ENCODE assay signal across 29 mouse cellular contexts in genomic region chr5:96867171-96867570, GRCm38 (mm10).
DNase-seq lines count a peak whose midpoint lies in the region; ATAC-seq and TF ChIP-seq lines count a peak whose summit lies in the region.
"Had no signal": no experiment of that assay in that cellular context is flagged by ENCODE, and none has a peak within 500 bp of the region (broad histone marks: within the 10 kb centered on the region; RNA-seq: fewer than 3 reads in every experiment).

No protein-coding gene starts in this region.

- no peaks in the 10 kb centered on the region for H3K9me3 ChIP-seq in heart, embryonic 11.5 days (replicated peaks; ENCODE audit: control insufficient read depth, low read length)
- H3K9me3 ChIP-seq in MEL (replicated peaks; ENCODE audit: insufficient read depth, low read length), result no peaks in the 10 kb centered on the region
- H3K9me3 ChIP-seq: embryonic facial prominence, embryonic 13.5 days; forebrain, embryonic 12.5 days; heart, embryonic 12.5 days; limb, embryonic 12.5 days; liver, embryonic 15.5 days had no signal

- H3K9ac ChIP-seq in heart, embryonic 11.5 days (ENCODE audit: low read depth, low read length), result no peak overlapping the region
- H3K9ac ChIP-seq in MEL (ENCODE audit: control insufficient read depth, low read depth, low read length, poor library complexity, severe bottlenecking), result no peak overlapping the region
- H3K9ac ChIP-seq: embryonic facial prominence, embryonic 13.5 days; forebrain, embryonic 12.5 days; forebrain, postnatal 0 days; heart, embryonic 12.5 days; hindbrain, embryonic 14.5 days; limb, embryonic 12.5 days; liver, embryonic 15.5 days had no signal

- TF ChIP-seq RAD21 in MEL (IDR thresholded peaks at IDR 0.05; ENCODE audit: low read depth, low read length), result peak; percentile 33

- TF ChIP-seq CTCF in lung, adult 2 months (IDR thresholded peaks at IDR 0.05; ENCODE audit: insufficient read depth, low read length), result 0 out of 2 replicates have a peak, but pooled peaks have one; percentile 17
- TF ChIP-seq CTCF in MEL (IDR thresholded peaks at IDR 0.05 in 2 of 3, conservative IDR thresholded peaks at IDR 0.05 in 1 of 3; ENCODE audit: control insufficient read depth in 1 of 3, insufficient read depth in 1 of 3, low read depth in 2 of 3, low read length in 3 of 3, poor library complexity in 1 of 3, severe bottlenecking in 1 of 3), result peak in 2 of 3 experiments; percentile 15 to 33; a peak in 2 of 6 replicates

- ATAC-seq in heart, embryonic 11.5 days (replicated peaks; ENCODE audit: insufficient number of reproducible peaks, low FRiP score, low TSS enrichment), result no peak
- peak; percentile 89 for ATAC-seq in megakaryocyte progenitor cell, adult 5-6 weeks (replicated peaks; ENCODE audit: poor library complexity)
- ATAC-seq: forebrain, postnatal 0 days; inflammation-experienced regulatory T-cells, adult 6 months had no signal

- no peak overlapping the region for H3K4me2 ChIP-seq in heart, embryonic 11.5 days
- H3K4me2 ChIP-seq: embryonic facial prominence, embryonic 13.5 days; forebrain, embryonic 12.5 days; heart, embryonic 12.5 days; hindbrain, embryonic 14.5 days; limb, embryonic 12.5 days; liver, embryonic 15.5 days had no signal

- no peak for TF ChIP-seq EP300 in MEL (IDR thresholded peaks at IDR 0.05; ENCODE audit: low read depth in 1 of 2, low read length in 2 of 2)

- H3K4me3 ChIP-seq in heart, embryonic 11.5 days (ENCODE audit: low read depth, low read length), result no peak overlapping the region
- H3K4me3 ChIP-seq in lung, adult 2 months (replicated peaks; ENCODE audit: extremely low read depth, low read depth, low read length), result no peak overlapping the region
- H3K4me3 ChIP-seq in MEL (ENCODE audit: control insufficient read depth in 1 of 2, insufficient read depth in 1 of 2, low read depth in 2 of 2, low read length in 2 of 2), result no peak overlapping the region
- H3K4me3 ChIP-seq: embryonic facial prominence, embryonic 13.5 days; erythroblast, embryonic 14.5 days; forebrain, embryonic 12.5 days; heart, embryonic 12.5 days; left cerebral cortex, adult 2 months; limb, embryonic 12.5 days; liver, embryonic 15.5 days had no signal

- H3K36me3 ChIP-seq in heart, embryonic 11.5 days (ENCODE audit: control insufficient read depth, insufficient read depth, low read length), result no peaks in the 10 kb centered on the region
- no peaks in the 10 kb centered on the region for H3K36me3 ChIP-seq in MEL (ENCODE audit: control insufficient read depth in 1 of 2, insufficient read depth in 2 of 2, low read length in 2 of 2)
- H3K36me3 ChIP-seq: embryonic facial prominence, embryonic 13.5 days; forebrain, embryonic 12.5 days; heart, embryonic 12.5 days; limb, embryonic 12.5 days; liver, embryonic 15.5 days had no signal

- TF ChIP-seq POLR2A in lung, adult 2 months (IDR thresholded peaks at IDR 0.05; ENCODE audit: borderline replicate concordance, extremely low read depth, low read depth, low read length), result no peak
- TF ChIP-seq POLR2A in MEL (IDR thresholded peaks at IDR 0.05; ENCODE audit: control insufficient read depth in 1 of 2, insufficient read depth in 1 of 2, low read depth in 1 of 2, low read length in 2 of 2, poor library complexity in 1 of 2), result no peak

- peak; percentile 50 for DNase-seq in heart, adult 11 months
- DNase-seq in lung, adult 2 months, result no peak
- no peak for DNase-seq in lung, postnatal 25 days (ENCODE audit: low spot score)
- DNase-seq in MEL (ENCODE audit: low read depth, low spot score), result peak; percentile 44
- DNase-seq in retina, postnatal 1 day, result no peak
- DNase-seq in kidney, postnatal 10 days, result no peak
- DNase-seq: adrenal gland, postnatal 14 days; cerebellum, adult 11-12 months; cerebellum, adult 9-11 months; forebrain, postnatal 0 days; gastrocnemius, postnatal 10 days; heart, adult 18-20 months; heart, postnatal 4 days; kidney, adult 11 months; midbrain, embryonic 14.5 days; right cerebral cortex, postnatal 4 days; thymus, adult 2 months; thymus, postnatal 36 days had no signal

- H3K4me1 ChIP-seq in heart, embryonic 11.5 days (ENCODE audit: control insufficient read depth, insufficient read depth, low read length), result no peaks in the 10 kb centered on the region
- H3K4me1 ChIP-seq in lung, adult 2 months (ENCODE audit: control insufficient read depth, insufficient read depth, low read length), result no peaks in the 10 kb centered on the region
- peaks cover 0 to 2% of the 10 kb centered on the region in 2 experiments; a peak in 1 of 4 replicates for H3K4me1 ChIP-seq in MEL (ENCODE audit: control insufficient read depth in 1 of 2, insufficient read depth in 2 of 2, low read length in 2 of 2)
- H3K4me1 ChIP-seq: forebrain, embryonic 12.5 days; heart, embryonic 12.5 days; limb, embryonic 12.5 days; liver, embryonic 15.5 days had no signal

- H3K79me2 ChIP-seq in MEL (ENCODE audit: control insufficient read depth, insufficient read depth, low read length, poor library complexity), result no peaks in the 10 kb centered on the region

- H3K27ac ChIP-seq in heart, embryonic 11.5 days (ENCODE audit: low read depth, low read length), result no peak overlapping the region
- no peak overlapping the region for H3K27ac ChIP-seq in MEL (ENCODE audit: control insufficient read depth, low read depth, low read length)
- H3K27ac ChIP-seq: embryonic facial prominence, embryonic 13.5 days; forebrain, embryonic 12.5 days; hindbrain, embryonic 14.5 days; left cerebral cortex, adult 2 months; limb, embryonic 12.5 days; liver, embryonic 15.5 days had no signal

- 80% methylated on average over 4 of the region's 4 CpGs for WGBS in heart, embryonic 11.5 days (ENCODE audit: insufficient replicate concordance)
- 68% methylated on average over 4 of the region's 4 CpGs for WGBS in lung, adult 2 months

- no peaks in the 10 kb centered on the region for H3K27me3 ChIP-seq in heart, embryonic 11.5 days (ENCODE audit: control insufficient read depth, insufficient read depth, low read length)
- no peaks in the 10 kb centered on the region; a peak in 2 of 4 replicates for H3K27me3 ChIP-seq in MEL (ENCODE audit: control insufficient read depth in 1 of 2, insufficient read depth in 2 of 2, low read length in 2 of 2)
- H3K27me3 ChIP-seq: embryonic facial prominence, embryonic 13.5 days; forebrain, embryonic 12.5 days; limb, embryonic 12.5 days had no signal

TF ChIP-seq in MEL, 35 proteins besides CTCF, POLR2A, EP300 and RAD21:
- no peak for TF ChIP-seq SIN3A (IDR thresholded peaks at IDR 0.05; ENCODE audit: low read length)
- TF ChIP-seq ZC3H11A (IDR thresholded peaks at IDR 0.05; ENCODE audit: low read depth, low read length), result peak; percentile 15; the same call in 1 of the 2 replicates
- 0 out of 2 replicates have a peak, but pooled peaks have one; percentile 9 for TF ChIP-seq ETS1 (IDR thresholded peaks at IDR 0.05; ENCODE audit: low read depth, low read length)
- no peak for TF ChIP-seq POLR2AphosphoS5 (IDR thresholded peaks at IDR 0.05; ENCODE audit: borderline replicate concordance, low read depth, low read length)
- TF ChIP-seq TCF12 (IDR thresholded peaks at IDR 0.05; ENCODE audit: low read depth, low read length), result 0 out of 2 replicates have a peak, but pooled peaks have one; percentile 29
- TF ChIP-seq SMC3 (IDR thresholded peaks at IDR 0.05; ENCODE audit: low read depth, low read length), result peak; percentile 45; the same call in 1 of the 2 replicates

Comparison
In these comparisons a context has a peak if more than half of its experiments do, and no peak if none do; other contexts are left out.
1. DNase-seq: peak in heart, adult 11 months (single experiment) and MEL (single experiment); none in lung, adult 2 months (single experiment), lung, postnatal 25 days (single experiment), retina, postnatal 1 day (single experiment) and kidney, postnatal 10 days (single experiment).